Comparison of ENCODE assay signal across 9 mouse cellular contexts in the genomic region with DNA sequence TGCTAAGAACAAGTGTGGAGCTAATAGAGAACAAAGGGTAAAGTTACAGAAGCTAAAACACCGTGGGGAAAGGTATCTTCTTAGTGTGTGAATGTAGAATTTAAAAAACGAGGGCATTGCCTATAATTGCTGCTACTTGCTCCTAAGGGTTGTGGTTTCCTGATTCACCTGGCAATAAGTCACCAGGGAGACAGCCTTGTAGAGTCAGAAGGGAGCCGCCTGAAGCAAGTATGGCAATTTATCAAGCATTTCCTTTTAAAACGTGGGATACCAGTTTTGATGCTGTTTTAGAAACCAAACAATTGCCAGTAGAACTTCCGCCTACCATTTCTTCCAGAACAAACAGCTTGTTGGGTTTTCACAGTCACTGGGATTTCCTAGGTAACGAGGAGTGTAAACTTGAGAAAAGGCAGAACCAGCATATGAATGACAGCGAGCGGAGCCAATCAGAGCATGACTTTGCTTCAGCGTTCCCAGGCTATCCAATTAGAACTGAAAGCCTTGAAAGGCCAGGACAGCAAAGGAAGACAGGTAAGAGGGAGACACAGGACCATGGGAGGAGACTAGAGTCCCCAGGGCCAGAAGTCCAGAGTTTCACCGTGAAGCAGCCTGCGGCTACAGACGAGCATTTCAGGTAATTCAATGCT. TPM values are rescaled to one million over a fixed set of nuclear protein-coding genes. Genes with fewer than 3 reads are reported as not detected.
DNase-seq lines count a peak whose midpoint lies in the region; ATAC-seq and TF ChIP-seq lines count a peak whose summit lies in the region.
"Had no signal": no experiment of that assay in that cellular context is flagged by ENCODE, and none has a peak within 500 bp of the region (broad histone marks: within the 10 kb centered on the region; RNA-seq: fewer than 3 reads in every experiment).

Gene Capsl, plus strand, starts transcription at position 495 of the 647 bp plus-strand sequence.

- 42% methylated on average over 12 of the region's 12 CpGs for WGBS in kidney, postnatal 0 days
- 51% methylated on average over 12 of the region's 12 CpGs for WGBS in limb, embryonic 12.5 days
- 54% methylated on average over 12 of the region's 12 CpGs for WGBS in midbrain, embryonic 12.5 days
- WGBS in stomach, embryonic 16.5 days, result 38% methylated on average over 12 of the region's 12 CpGs

- no peaks in the 10 kb centered on the region for H3K27me3 ChIP-seq in kidney, postnatal 0 days (ENCODE audit: insufficient read depth, low read length)
- H3K27me3 ChIP-seq in limb, embryonic 12.5 days, result no peaks in the 10 kb centered on the region
- no peaks in the 10 kb centered on the region for H3K27me3 ChIP-seq in midbrain, embryonic 12.5 days
- H3K27me3 ChIP-seq in stomach, embryonic 16.5 days (ENCODE audit: control insufficient read depth, insufficient read depth, low read length), result no peaks in the 10 kb centered on the region

- H3K9me3 ChIP-seq in kidney, postnatal 0 days (replicated peaks; ENCODE audit: low read length), result no peaks in the 10 kb centered on the region
- H3K9me3 ChIP-seq in limb, embryonic 12.5 days, result no peaks in the 10 kb centered on the region
- no peaks in the 10 kb centered on the region for H3K9me3 ChIP-seq in midbrain, embryonic 12.5 days
- H3K9me3 ChIP-seq in stomach, embryonic 16.5 days (replicated peaks; ENCODE audit: control insufficient read depth, low read length), result no peaks in the 10 kb centered on the region

- H3K4me3 ChIP-seq in kidney, postnatal 0 days (replicated peaks; ENCODE audit: low read depth, low read length), result no peak within 1 kb of the TSS
- H3K4me3 ChIP-seq in limb, embryonic 12.5 days (replicated peaks), result no peak within 1 kb of the TSS
- H3K4me3 ChIP-seq in midbrain, embryonic 12.5 days, result no peak within 1 kb of the TSS
- H3K4me3 ChIP-seq in stomach, embryonic 16.5 days (replicated peaks; ENCODE audit: low read length), result peak within 1 kb of the TSS; percentile 33
- H3K4me3 ChIP-seq: erythroblast, embryonic 14.5 days had no signal

- ATAC-seq in kidney, postnatal 0 days (replicated peaks; ENCODE audit: low FRiP score, low read depth), result peak; percentile 88
- no peak; the same call in 1 of the 2 replicates for ATAC-seq in limb, embryonic 12.5 days (ENCODE audit: insufficient number of reproducible peaks, insufficient read depth, low FRiP score, low TSS enrichment, low read depth)
- 0 out of 2 replicates have a peak, but pooled peaks have one; percentile 54 for ATAC-seq in midbrain, embryonic 12.5 days (ENCODE audit: low FRiP score, low read depth)
- peak; percentile 95 for ATAC-seq in stomach, embryonic 16.5 days (ENCODE audit: insufficient read depth, low FRiP score)
- no peak for ATAC-seq in monocyte, adult 5-6 weeks (replicated peaks; ENCODE audit: insufficient number of reproducible peaks, low FRiP score, low TSS enrichment, poor library complexity, severe bottlenecking)

- H3K9ac ChIP-seq in kidney, postnatal 0 days (ENCODE audit: low read depth, low read length), result no peak within 1 kb of the TSS
- no peak within 1 kb of the TSS for H3K9ac ChIP-seq in limb, embryonic 12.5 days (replicated peaks)
- H3K9ac ChIP-seq in midbrain, embryonic 12.5 days (replicated peaks), result no peak within 1 kb of the TSS
- H3K9ac ChIP-seq in stomach, embryonic 16.5 days (ENCODE audit: low read length), result no peak within 1 kb of the TSS

- DNase-seq in Muller cell, postnatal 12 days (ENCODE audit: inconsistent ontology term), result peak; percentile 43
- peak; percentile 54 for DNase-seq in adrenal gland, postnatal 14 days
- peak; percentile 43 to 61 for DNase-seq in frontal cortex, postnatal 10 days (ENCODE audit: low spot score in 2 of 2)
- DNase-seq in kidney, postnatal 0 days (ENCODE audit: low spot score), result peak; percentile 35

- TF ChIP-seq CTCF in kidney, postnatal 0 days (IDR thresholded peaks at IDR 0.05; ENCODE audit: low read depth), result no peak

- H3K4me2 ChIP-seq in kidney, postnatal 0 days (ENCODE audit: low read length), result peak within 1 kb of the TSS; percentile 27
- H3K4me2 ChIP-seq in limb, embryonic 12.5 days, result peak within 1 kb of the TSS; percentile 6; the same call in 1 of the 2 replicates
- H3K4me2 ChIP-seq in midbrain, embryonic 12.5 days (replicated peaks), result no peak within 1 kb of the TSS
- peak within 1 kb of the TSS; percentile 43 for H3K4me2 ChIP-seq in stomach, embryonic 16.5 days (ENCODE audit: low read depth, low read length)

- H3K4me1 ChIP-seq in kidney, postnatal 0 days (replicated peaks; ENCODE audit: insufficient read depth, low read length), result no peaks in the 10 kb centered on the region
- H3K4me1 ChIP-seq in limb, embryonic 12.5 days (replicated peaks), result no peaks in the 10 kb centered on the region
- no peaks in the 10 kb centered on the region for H3K4me1 ChIP-seq in midbrain, embryonic 12.5 days
- H3K4me1 ChIP-seq in stomach, embryonic 16.5 days (ENCODE audit: control insufficient read depth, insufficient read depth, low read length), result no peaks in the 10 kb centered on the region

- H3K27ac ChIP-seq in kidney, postnatal 0 days, result no peak within 1 kb of the TSS
- H3K27ac ChIP-seq in limb, embryonic 12.5 days, result no peak within 1 kb of the TSS
- H3K27ac ChIP-seq in midbrain, embryonic 12.5 days (replicated peaks), result no peak within 1 kb of the TSS
- 0 out of 2 replicates have a peak within 1 kb of the TSS, but pooled peaks have one; percentile 7 for H3K27ac ChIP-seq in stomach, embryonic 16.5 days (ENCODE audit: low read length)

- H3K36me3 ChIP-seq in kidney, postnatal 0 days (ENCODE audit: insufficient read depth, low read length), result no peaks in the 10 kb centered on the region
- H3K36me3 ChIP-seq in limb, embryonic 12.5 days, result no peaks in the 10 kb centered on the region
- no peaks in the 10 kb centered on the region for H3K36me3 ChIP-seq in midbrain, embryonic 12.5 days
- H3K36me3 ChIP-seq in stomach, embryonic 16.5 days (ENCODE audit: control insufficient read depth, insufficient read depth, low read length), result no peaks in the 10 kb centered on the region

RNA-seq across cellular contexts. Expression of gene Capsl, which starts in this region (rescaled TPM):
- not detected in 2 replicates for total RNA-seq in adrenal gland, postnatal 14 days (2021)
- 3.2 and 3.8 TPM in 2 replicates for polyA plus RNA-seq in kidney, postnatal 0 days (2015; fragmentation: Nextera tagmentation; extraction: Ambion mirVana)
- polyA plus RNA-seq in limb, embryonic 12.5 days (2016; fragmentation: Nextera tagmentation; extraction: Ambion mirVana), result 1.3 and 1.6 TPM in 2 replicates
- 0.33 and 0.60 TPM in 2 replicates for polyA plus RNA-seq in midbrain, embryonic 12.5 days (2016; fragmentation: Nextera tagmentation; extraction: Ambion mirVana)
- 11.8 and 12.3 TPM in 2 replicates for polyA plus RNA-seq in stomach, embryonic 16.5 days (2015; fragmentation: Nextera tagmentation; extraction: Ambion mirVana)
- 0.87 to 3.1 TPM in 2 of 3 replicates, not detected in the other for total RNA-seq in monocyte, adult 5-6 weeks (2017)
- polyA plus RNA-seq: erythroblast, embryonic 14.5 days had no signal

Comparison
In these comparisons a context has a peak if more than half of its experiments do, and no peak if none do; other contexts are left out.
1. Peak in DNase-seq in adrenal gland, postnatal 14 days; RNA of the gene not detected or under 1 TPM.
2. Peak in ATAC-seq in midbrain, embryonic 12.5 days; RNA of the gene not detected or under 1 TPM.
3. ATAC-seq: peak in kidney, postnatal 0 days (single experiment) and stomach, embryonic 16.5 days (single experiment); none in limb, embryonic 12.5 days (single experiment) and monocyte, adult 5-6 weeks (single experiment).
4. Peak in every context shown above with its lines, with median percentiles within 50 percentile points of each other: DNase-seq.